ENCODE assay signal across 10 mouse cellular contexts in genomic region chr1:85795196-85795595, GRCm38 (mm10). TPM values are rescaled to one million over a fixed set of nuclear protein-coding genes. Genes with fewer than 3 reads are reported as not detected.
DNase-seq lines count a peak whose midpoint lies in the region; ATAC-seq lines count a peak whose summit lies in the region.
"Had no signal": no experiment of that assay in that cellular context is flagged by ENCODE, and none has a peak within 500 bp of the region (broad histone marks: within the 10 kb centered on the region; RNA-seq: fewer than 3 reads in every experiment).

No protein-coding gene starts in this region.

- H3K27me3 ChIP-seq in heart, embryonic 12.5 days (replicated peaks) = no peaks in the 10 kb centered on the region
- no peaks in the 10 kb centered on the region for H3K27me3 ChIP-seq in forebrain, embryonic 13.5 days
- H3K27me3 ChIP-seq in midbrain, embryonic 10.5 days (ENCODE audit: low read depth, poor library complexity, severe bottlenecking) = no peaks in the 10 kb centered on the region

- no peak overlapping the region for H3K27ac ChIP-seq in heart, embryonic 12.5 days (ENCODE audit: poor library complexity, severe bottlenecking)
- no peak overlapping the region for H3K27ac ChIP-seq in forebrain, embryonic 13.5 days
- H3K27ac ChIP-seq in midbrain, embryonic 10.5 days (replicated peaks) = no peak overlapping the region

- intact Hi-C loops in left cerebral cortex, postnatal 25 days (cut with DNase I) = loop anchor here (2.0 kb wide), 1 partner anchor 48 kb away; no protein-coding TSS in a partner anchor

- H3K4me2 ChIP-seq in heart, embryonic 12.5 days = peak overlapping the region; percentile 48
- peak overlapping the region; percentile 40 for H3K4me2 ChIP-seq in forebrain, embryonic 13.5 days

- WGBS in heart, embryonic 12.5 days = 42% methylated on average over 3 of the region's 3 CpGs
- WGBS in forebrain, embryonic 13.5 days = 69% methylated on average over 3 of the region's 3 CpGs
- 66% methylated on average over 3 of the region's 3 CpGs for WGBS in midbrain, embryonic 10.5 days

- H3K9ac ChIP-seq in heart, embryonic 12.5 days = no peak overlapping the region
- no peak overlapping the region for H3K9ac ChIP-seq in forebrain, embryonic 13.5 days

- no peak overlapping the region for H3K4me3 ChIP-seq in heart, embryonic 12.5 days
- H3K4me3 ChIP-seq in forebrain, embryonic 13.5 days = no peak overlapping the region
- peak overlapping the region; percentile 97 for H3K4me3 ChIP-seq in midbrain, embryonic 10.5 days

- H3K36me3 ChIP-seq in heart, embryonic 12.5 days = peaks cover 3% of the 10 kb centered on the region
- peaks cover 10% of the 10 kb centered on the region; the same call in 1 of the 2 replicates for H3K36me3 ChIP-seq in forebrain, embryonic 13.5 days (ENCODE audit: poor library complexity, severe bottlenecking)
- peaks cover 12% of the 10 kb centered on the region for H3K36me3 ChIP-seq in midbrain, embryonic 10.5 days

- no peak for DNase-seq in heart, postnatal 4 days
- DNase-seq in CD4-positive helper T cell, adult 2 months (ENCODE audit: low read depth, low spot score) = peak; percentile 30
- DNase-seq in midbrain, embryonic 10.5 days (ENCODE audit: low spot score) = no peak
- no peak for DNase-seq in adrenal gland, adult 2 months
- DNase-seq in left cerebral cortex, postnatal 25 days (ENCODE audit: low spot score in 2 of 2) = no peak
- DNase-seq in urinary bladder, postnatal 36 days (ENCODE audit: low spot score in 2 of 2) = no peak
- DNase-seq: cerebellum, adult 8-10 months; kidney, adult 11 months had no signal

- H3K9me3 ChIP-seq in heart, embryonic 12.5 days (replicated peaks) = no peaks in the 10 kb centered on the region
- no peaks in the 10 kb centered on the region for H3K9me3 ChIP-seq in forebrain, embryonic 13.5 days (replicated peaks)
- H3K9me3 ChIP-seq in midbrain, embryonic 10.5 days (replicated peaks) = no peaks in the 10 kb centered on the region

- H3K4me1 ChIP-seq in heart, embryonic 12.5 days (replicated peaks) = peaks cover 15% of the 10 kb centered on the region
- H3K4me1 ChIP-seq in forebrain, embryonic 13.5 days = peaks cover 14% of the 10 kb centered on the region
- peaks cover 14% of the 10 kb centered on the region for H3K4me1 ChIP-seq in midbrain, embryonic 10.5 days

- ATAC-seq in heart, embryonic 12.5 days (ENCODE audit: insufficient number of reproducible peaks, low FRiP score) = no peak
- no peak for ATAC-seq in forebrain, embryonic 13.5 days

RNA-seq across cellular contexts. Expression of gene Cab39, which starts 2.0 kb away (rescaled TPM):
- polyA plus RNA-seq in heart, embryonic 12.5 days (2016; fragmentation: Nextera tagmentation; extraction: Ambion mirVana) = 39.8 and 41.2 TPM in 2 replicates
- 100 to 1,000 TPM in 1 of 2 experiments, 10 to 100 TPM in 1; 90.7 to 102 TPM for total RNA-seq in heart, postnatal 4 days (2021)
- 44.9 and 46.2 TPM in 2 replicates for polyA plus RNA-seq in forebrain, embryonic 13.5 days (2015; fragmentation: Nextera tagmentation; extraction: Ambion mirVana)
- 35.5 and 40.6 TPM in 2 replicates for polyA plus RNA-seq in midbrain, embryonic 10.5 days (2016; fragmentation: Nextera tagmentation; extraction: Ambion mirVana)
- 100 to 1,000 TPM; 124 TPM for total RNA-seq in adrenal gland, adult 2 months (2021)
- polyA plus RNA-seq in adrenal gland, adult 2 months (2012; rRNA removed) = 48.0 and 48.6 TPM in 2 replicates
- total RNA-seq in left cerebral cortex, postnatal 25 days (2021) = 100 to 1,000 TPM; 151 to 156 TPM

RNA-seq across cellular contexts. Expression of gene A630001G21Rik, which starts 16.8 kb away (rescaled TPM):
- 1.3 and 1.4 TPM in 2 replicates for polyA plus RNA-seq in heart, embryonic 12.5 days (2016; fragmentation: Nextera tagmentation; extraction: Ambion mirVana)
- total RNA-seq in heart, postnatal 4 days (2021) = under 1 TPM; 0.54 to 0.88 TPM
- polyA plus RNA-seq in forebrain, embryonic 13.5 days (2015; fragmentation: Nextera tagmentation; extraction: Ambion mirVana) = 0.52 and 0.62 TPM in 2 replicates
- 1.1 and 1.2 TPM in 2 replicates for polyA plus RNA-seq in midbrain, embryonic 10.5 days (2016; fragmentation: Nextera tagmentation; extraction: Ambion mirVana)
- total RNA-seq in adrenal gland, adult 2 months (2021) = under 1 TPM; 0.86 to 0.97 TPM
- 0.83 and 2.3 TPM in 2 replicates for polyA plus RNA-seq in adrenal gland, adult 2 months (2012; rRNA removed)
- under 1 TPM in 1 of 2 experiments, not detected in 1; 0.25 TPM for total RNA-seq in left cerebral cortex, postnatal 25 days (2021)
